Mouse (Mus musculus): Measurements from ENCODE around the gene Dnal4.

The Dnal4 gene

GRCm38 (mm10) chr15:79733640-79734039, 44.0 kb downstream of the Dnal4 start:
- DNase-seq (ENCODE audit: low read depth), result no peak

- DNase-seq (ENCODE audit: low read depth), result no peak
Measured at GRCm38 (mm10) chr15:79733192-79733591, 44.5 kb downstream of the Dnal4 start.

GRCm38 (mm10) chr15:79731554-79731953, 46.1 kb downstream of the Dnal4 start:
- no peak for DNase-seq (ENCODE audit: low read depth)

- no peak for DNase-seq (ENCODE audit: low read depth)
Measured at GRCm38 (mm10) chr15:79728731-79729388, 48.8 kb downstream of the Dnal4 start.

- no peak for DNase-seq (ENCODE audit: low read depth)
Measured at GRCm38 (mm10) chr15:79728311-79728710, 49.3 kb downstream of the Dnal4 start.

GRCm38 (mm10) chr15:79727840-79728239, 49.8 kb downstream of the Dnal4 start:
- no peak for DNase-seq (ENCODE audit: low read depth)

GRCm38 (mm10) chr15:79725190-79725789, 52.4 kb downstream of the Dnal4 start:
- no peak for DNase-seq (ENCODE audit: low read depth)

- peak; percentile 57 for DNase-seq (ENCODE audit: low read depth)
Measured at GRCm38 (mm10) chr15:79723439-79723838, 54.2 kb downstream of the Dnal4 start.

GRCm38 (mm10) chr15:79720796-79721195, 56.9 kb downstream of the Dnal4 start:
- DNase-seq (ENCODE audit: low read depth), result no peak

- no peak for DNase-seq (ENCODE audit: low read depth)
Measured at GRCm38 (mm10) chr15:79720267-79720666, 57.4 kb downstream of the Dnal4 start.

GRCm38 (mm10) chr15:79716710-79717109, 60.9 kb downstream of the Dnal4 start:
- DNase-seq (ENCODE audit: low read depth), result no peak

- no peak for DNase-seq (ENCODE audit: low read depth)
Measured at GRCm38 (mm10) chr15:79715646-79716045, 62.0 kb downstream of the Dnal4 start.
